Mouse (Mus musculus) hematopoietic stem cell, adult 5-6 weeks (primary cell): Measurements from ENCODE around the gene Slc39a2. TPM values are rescaled to one million over a fixed set of nuclear protein-coding genes. Genes with fewer than 3 reads are reported as not detected.
"Not testable (repeated sequence)": the region's sequence is repeated elsewhere in the genome, so short reads cannot be mapped to it uniquely, and the experiment has no call there.

ENCODE experiments used
- ATAC-seq, 2 experiments: fragments of 125-278 bp in 1 of 2; replicated peaks in 1 of 2; 2 replicates each; pipeline ENCODE4 v1.8.0; 2016 to 2017; ENCODE audit warnings: inconsistent platforms in 2 of 2, mild to moderate bottlenecking in 2 of 2, moderate number of reproducible peaks in 2 of 2, low read depth in 1 of 2, moderate TSS enrichment in 1 of 2; ENCODE audit not compliant: low FRiP score in 2 of 2, poor library complexity in 2 of 2, severe bottlenecking in 2 of 2, insufficient read depth in 1 of 2, low TSS enrichment in 1 of 2
- total RNA-seq: library from RNA; stranded (forward); fragments of 172-1452, 232-1000 nt; gene quantifications from 2 replicates; pipeline ENCODE4 v1.2.3, GENCODE M21; 2017

Gene Slc39a2
- total RNA-seq, 1 experiment from 2014 or later = not detected

DNA sequence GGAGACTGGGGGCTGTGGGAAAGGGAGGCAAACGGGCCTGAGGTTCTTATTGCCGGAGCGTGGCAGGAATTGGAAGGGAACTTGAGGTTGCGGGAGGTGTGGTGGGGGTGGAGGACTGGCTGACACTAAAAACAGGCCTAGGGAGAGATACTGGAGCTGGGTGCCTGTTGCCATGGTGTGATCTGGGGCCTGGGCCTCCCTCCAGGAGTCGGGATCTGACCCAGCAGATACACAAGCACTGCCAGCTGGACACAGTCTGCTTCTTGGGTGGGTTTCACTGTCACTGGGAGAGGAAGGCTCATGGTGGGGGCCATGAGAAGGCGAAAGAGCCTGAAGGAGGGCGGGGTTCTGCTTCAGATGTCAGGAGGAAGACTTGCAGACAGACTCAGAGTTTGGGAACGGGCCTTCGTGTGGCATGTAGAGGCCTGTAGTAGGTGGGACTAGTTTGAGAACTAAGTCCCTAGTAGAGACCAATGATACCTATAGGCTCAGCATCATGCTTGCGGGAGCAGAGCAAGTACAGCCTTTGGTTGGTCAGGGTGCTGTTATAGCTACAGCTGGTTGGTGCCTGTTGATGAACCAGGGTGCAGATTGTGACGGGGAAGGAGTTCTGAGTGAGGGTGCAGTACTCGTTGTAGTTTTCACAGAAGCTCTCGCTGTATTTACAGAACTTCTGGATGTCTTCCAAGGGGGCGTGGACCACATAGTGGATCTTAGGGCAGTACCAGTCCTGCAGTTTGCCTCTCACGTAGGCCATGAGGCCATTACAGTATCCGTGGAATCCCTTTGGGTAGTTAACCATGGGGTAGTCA lies 29.3 kb downstream of the Slc39a2 start:
- no peak for ATAC-seq

DNA sequence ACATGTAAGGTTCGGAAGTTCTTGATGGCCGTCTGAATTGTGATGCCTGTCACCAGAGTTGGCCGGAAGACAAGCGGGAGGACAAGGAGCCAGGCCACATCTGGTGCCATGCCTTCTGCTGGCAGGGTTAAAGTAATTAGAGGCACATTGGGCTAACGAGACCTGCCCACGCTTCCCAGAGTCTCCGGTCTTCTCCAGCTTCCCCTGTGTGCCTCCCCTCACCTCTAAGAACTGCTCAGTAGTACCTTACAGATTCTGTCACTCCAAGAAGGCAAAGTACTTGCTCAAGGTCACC lies 29.8 kb downstream of the Slc39a2 start, which contains the start of gene Rnase13:
TSS of gene Rnase13 (minus strand) at position 203 of the 295 bp plus-strand sequence.
- ATAC-seq = no peak

DNA sequence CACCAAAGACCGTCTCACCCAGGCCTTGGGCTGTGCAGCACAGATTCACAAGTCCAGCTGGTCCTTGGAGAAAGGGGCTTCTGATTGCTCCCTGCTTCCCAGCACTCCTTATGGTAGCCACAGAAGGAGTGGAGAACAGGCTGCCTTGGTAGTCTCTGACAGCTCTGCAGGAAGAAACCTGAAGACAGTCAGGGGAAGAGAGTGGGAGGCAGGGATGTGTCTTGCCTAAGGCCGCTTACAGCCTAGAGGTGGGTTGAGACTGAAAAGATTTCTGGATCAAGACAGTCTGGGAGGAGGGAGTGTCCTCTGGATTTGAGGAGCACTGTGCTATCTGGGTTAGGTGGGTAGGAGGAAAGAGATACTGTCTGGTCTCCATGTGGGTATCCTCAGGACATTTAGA lies 30.2 kb downstream of the Slc39a2 start:
- no peak for ATAC-seq

DNA sequence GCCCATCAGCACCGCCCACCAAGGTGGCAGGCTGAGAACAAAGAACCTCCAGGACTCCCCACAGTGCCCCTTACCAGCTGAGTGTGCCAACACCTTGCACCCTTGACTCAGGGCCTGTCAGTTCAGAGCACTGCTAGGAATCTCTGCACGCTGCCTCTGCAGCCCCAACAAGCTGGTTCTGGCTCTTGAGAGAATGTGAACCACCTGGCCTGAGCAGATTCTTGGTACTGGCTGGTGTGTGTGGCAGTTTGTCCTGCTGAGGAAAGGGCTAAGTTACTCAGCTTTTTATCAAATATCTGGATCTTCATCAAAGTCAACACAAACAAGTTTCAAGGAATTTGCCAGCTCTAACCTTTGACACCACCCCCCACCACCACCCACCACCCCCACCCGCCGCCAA lies 30.8 kb downstream of the Slc39a2 start:
- ATAC-seq = no peak

DNA sequence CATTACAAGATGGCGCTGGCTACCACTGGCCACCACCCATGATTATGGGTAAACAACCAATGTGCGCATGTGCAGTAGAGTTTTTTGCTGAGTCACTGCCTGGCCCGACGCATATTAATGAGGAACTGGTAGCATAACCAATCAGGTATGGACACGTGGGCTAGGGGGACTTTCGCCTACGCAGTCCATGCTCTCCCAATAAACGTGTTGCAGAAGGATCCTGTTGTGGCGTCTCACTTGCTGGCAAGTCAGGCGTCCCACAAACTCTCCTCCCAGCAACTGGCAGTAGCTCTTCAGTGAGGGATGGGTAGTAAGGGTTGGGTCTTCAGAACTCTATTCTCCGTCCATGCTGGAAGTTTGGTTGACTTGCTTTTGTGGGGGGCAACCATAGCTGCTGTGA lies 34.2 kb downstream of the Slc39a2 start:
- not testable (repeated sequence) for ATAC-seq

DNA sequence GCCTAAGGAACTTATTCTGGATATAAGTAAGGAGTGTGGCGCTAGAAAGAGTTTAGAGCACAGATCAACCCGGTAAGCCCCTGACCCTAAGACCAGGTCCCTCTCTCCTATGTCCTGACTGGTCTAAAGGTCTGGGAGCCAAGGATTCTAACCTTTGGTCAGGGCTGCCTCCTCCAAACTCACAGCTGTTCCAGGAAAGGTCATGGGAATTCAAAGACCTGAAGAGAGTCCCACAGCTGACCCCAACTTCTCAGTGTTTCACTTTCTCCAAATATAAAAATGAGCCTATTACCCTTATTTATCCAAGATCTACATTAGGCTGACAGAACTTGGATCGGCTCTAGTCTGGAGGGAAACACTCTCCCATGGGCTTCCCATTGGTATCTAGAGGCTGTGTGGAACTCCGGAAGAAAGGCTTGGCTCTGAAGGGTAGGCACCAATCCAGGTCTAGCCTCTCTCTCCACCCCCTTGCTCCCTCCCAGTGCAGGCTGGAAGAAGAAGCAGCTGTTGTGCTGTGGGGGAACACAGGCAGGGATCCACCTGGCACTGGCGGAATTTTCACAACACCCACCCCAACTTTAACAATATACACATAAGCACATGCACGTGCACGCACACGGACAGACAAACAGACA lies 36.7 kb downstream of the Slc39a2 start:
- no peak for ATAC-seq

DNA sequence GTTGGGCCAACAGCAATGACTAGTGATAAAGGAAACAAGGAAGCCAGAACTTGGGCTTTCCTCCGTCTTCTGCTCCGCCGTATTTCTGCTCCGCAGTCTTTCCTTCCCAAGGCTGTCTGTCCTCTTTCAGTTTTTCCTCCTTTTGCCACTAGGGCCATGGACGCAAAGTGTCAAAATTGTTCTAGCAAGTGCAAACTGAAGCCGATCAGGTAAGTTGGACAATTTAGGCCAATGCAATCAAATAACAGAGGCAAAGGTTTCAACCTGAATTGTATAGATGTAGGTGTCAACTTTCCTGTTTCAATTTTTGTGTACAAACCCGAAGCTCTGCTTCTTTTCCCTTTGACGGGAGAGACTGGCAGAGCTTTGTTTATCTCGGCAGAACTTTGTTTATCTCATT lies 37.3 kb downstream of the Slc39a2 start:
- ATAC-seq = no peak

DNA sequence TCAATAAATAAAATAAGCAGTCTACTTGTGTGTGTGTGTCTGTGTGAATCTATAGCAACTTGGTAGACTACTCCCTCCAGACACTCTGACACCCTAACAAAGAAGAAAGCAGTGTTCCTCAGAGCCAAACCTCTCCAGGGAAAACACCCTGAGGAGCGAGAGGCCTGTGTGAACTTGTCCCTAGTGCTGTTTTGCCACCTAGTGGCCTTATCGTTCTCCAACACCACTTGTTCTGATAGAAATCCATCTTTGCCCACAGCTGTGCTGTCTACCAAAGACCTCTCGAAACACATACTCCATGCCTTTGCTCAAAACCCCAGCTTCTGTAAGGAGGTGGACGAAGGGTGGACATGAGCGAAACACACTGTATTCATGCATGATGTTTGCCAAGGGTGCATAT lies 38.1 kb downstream of the Slc39a2 start:
- peak; percentile 78 to 82 for ATAC-seq

DNA sequence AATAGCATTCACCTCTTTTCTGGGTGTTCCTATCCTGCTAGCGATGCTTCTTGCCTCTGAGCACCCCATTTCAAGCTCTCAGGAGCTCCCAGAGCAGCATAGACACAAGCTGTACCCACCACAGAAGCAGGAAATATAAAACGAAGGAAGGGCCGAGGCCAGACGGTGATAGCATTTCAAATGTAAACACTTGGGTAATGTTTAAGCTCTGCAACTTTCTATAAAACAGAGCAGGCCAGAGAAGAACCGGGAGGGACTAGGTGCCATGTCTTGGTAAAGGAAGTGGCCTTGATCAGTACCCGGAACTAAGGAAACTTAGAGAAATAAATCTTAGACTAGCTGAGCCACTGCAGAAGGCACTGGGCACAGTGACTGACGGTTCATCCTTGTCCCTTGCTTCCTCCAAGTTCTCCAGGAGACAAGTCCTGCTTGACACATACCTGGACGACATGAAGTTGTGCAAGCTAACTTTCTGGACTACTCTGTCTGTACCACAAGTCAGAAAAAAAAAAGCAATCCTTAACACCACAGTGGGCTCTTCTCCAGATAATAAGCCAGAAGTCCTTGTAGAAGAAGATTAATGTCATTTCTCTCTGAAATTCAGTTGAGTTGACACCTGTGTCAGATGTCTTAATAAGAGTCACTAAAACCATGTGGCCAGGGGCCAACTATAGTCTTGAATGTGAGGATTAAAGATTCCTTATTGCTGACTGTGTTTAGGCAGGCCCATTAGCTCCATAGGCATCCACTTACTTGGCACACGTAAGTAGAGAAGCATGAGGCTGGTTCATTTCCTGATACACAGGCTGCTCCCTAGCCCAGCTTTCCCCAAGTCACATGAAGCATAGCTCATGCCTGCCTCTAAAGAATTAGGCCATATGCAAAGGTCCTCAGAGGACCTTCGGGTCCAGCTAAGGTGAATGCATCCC lies 39.7 kb downstream of the Slc39a2 start:
- no peak for ATAC-seq

DNA sequence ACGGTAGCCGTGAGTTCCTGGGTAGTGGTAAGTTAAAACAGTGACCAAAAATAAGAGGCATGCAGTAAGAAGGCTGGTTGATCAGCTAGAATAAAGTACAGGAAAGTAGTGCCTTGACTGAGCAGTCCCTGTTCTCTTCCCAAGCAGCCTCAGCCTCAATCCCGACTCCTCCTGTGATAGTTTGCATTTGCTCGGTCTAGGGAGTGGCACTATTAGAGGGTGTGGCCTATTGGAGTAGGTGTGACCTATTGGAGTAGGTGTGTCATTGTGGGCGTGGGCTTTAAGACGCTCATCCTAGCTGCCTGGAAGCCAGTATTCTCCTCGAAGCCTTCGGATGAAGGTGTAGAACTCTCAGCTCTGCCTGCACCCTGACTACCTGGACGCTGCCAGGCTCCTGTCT lies 46.3 kb downstream of the Slc39a2 start:
- no peak for ATAC-seq

DNA sequence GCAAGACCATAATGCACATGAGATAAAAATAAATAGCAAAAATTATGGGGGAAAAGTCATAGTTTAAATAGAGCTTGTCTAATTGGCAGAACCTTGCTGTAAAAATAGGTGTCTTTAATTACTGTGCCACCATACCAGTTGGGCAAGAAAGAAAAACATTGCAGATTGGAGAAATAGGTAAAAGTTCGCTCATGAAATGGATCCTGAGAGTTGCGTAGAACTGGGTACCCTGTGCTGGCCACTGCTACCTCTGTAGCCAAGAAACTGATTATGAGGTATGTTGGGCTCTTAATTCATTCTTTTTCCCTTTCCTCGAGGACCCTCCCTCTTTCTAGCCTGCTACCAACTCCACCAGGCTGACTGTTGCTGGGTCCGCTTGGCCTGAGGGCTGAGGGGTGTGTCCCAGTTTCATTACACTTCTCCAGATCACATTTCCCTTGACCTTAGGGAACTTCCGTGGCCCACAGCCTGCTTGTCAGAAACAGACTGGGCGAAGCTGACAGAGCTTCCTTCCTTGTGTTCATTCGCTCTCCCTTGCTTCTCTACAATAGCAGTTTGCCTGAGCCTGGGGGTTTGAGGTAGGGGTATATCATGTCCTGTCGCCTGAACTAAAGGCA lies 48.4 kb downstream of the Slc39a2 start:
- peak; percentile 22 to 74; a peak in 3 of 4 replicates for ATAC-seq

DNA sequence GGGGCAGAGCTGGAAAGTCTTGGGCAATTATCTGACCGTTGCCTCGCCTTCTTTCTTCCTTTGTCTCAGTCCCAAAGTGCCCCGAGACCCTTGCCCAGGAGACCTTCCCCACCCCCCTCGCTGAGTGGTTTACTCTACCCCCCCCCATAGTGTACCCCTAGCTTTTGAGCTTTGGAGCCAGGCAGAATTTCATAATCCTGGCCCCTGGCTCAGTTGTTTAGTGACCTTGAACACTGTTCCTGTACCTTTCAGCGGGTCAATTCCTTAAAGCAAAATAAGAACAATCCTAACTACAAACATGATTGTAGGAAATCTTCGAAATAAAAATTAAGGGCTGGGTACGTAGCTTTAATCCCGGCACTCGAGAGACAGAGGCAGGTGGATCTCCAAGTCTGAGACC lies 48.9 kb downstream of the Slc39a2 start:
- no peak for ATAC-seq

DNA sequence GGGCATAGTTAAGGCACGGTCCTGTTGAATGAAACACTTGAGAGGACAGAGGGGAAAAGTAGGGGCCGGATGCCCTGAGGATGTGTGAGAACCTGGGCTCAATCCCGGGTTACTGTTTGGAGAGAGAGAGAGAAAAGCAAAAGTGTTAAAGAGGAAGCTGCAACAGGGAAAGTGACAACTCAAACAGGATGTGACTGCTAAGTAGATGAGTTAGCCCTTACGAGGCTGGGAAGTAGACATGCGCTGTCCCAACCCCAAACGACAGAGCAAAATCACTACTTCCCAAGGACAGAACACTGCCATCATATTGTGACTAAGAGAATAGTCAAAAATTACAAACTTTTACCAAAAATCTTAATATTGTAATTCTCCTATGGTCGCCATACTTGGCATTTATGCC lies 49.5 kb downstream of the Slc39a2 start:
- 0 out of 4 replicates have a peak, but pooled peaks of 1 of the 2 experiments have one; percentile 17 for ATAC-seq

DNA sequence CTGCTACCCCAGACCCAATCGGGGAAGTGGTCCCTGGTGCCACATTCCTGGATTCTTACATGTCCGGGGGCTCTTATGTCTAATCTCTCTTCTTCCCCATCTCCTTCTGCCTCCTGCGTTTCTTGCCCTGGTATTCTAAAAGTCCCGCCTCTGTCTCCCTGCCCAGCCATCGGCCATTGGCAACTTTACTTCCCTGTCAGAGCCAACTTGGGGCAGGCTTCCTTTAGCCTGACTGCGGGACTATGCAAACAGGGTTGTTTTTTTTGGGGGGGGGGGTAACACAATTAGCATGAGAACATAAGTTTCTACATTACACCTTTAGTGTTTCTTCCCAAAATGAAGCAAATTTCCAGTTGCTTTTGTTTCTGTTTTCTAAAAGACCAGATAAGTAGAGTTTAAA lies 50.6 kb downstream of the Slc39a2 start:
- no peak for ATAC-seq
